Mouse (Mus musculus) intestine, embryonic 14.5 days (tissue): Measurements from ENCODE around the gene Wnk3. TPM values are rescaled to one million over a fixed set of nuclear protein-coding genes. Genes with fewer than 3 reads are reported as not detected.
A peak's percentile ranks its signal among the peaks of the same experiment; 100 is the strongest.

Source experiments
- ATAC-seq: fragments of 200-750 bp; cut with Nextera tagmentation; replicated peaks from 2 replicates; pipeline ENCODE4 v1.8.0; 2017; ENCODE audit warnings: low read depth, moderate number of reproducible peaks, moderate TSS enrichment, moderate library complexity; ENCODE audit not compliant: low FRiP score, low TSS enrichment
- DNase-seq: peaks from one replicate; pipeline ENCODE4 v3.0.0-alpha.2; 2018; ENCODE audit warnings: low spot score
- H3K27ac ChIP-seq: fragments of 300-500 bp; sonication (generic); 2 replicates; pipeline ENCODE4 v1.5.1; 2014; ENCODE audit warnings: low read depth, mild to moderate bottlenecking, control low read depth
- H3K27me3 ChIP-seq: fragments of 300-500 bp; sonication (generic); replicated peaks from 2 replicates; pipeline ENCODE4 v1.6.1; 2014; ENCODE audit warnings: low read length, control low read depth; ENCODE audit not compliant: control insufficient read depth, insufficient read depth
- H3K36me3 ChIP-seq: fragments of 300-500 bp; sonication (generic); 2 replicates; pipeline ENCODE4 v1.6.1; 2014; ENCODE audit warnings: low read length, control low read depth; ENCODE audit not compliant: control insufficient read depth, insufficient read depth
- H3K4me1 ChIP-seq: fragments of 300-500 bp; sonication (generic); replicated peaks from 2 replicates; pipeline ENCODE4 v1.6.1; 2014; ENCODE audit warnings: low read length, control low read depth, mixed read lengths; ENCODE audit not compliant: control insufficient read depth, insufficient read depth
- H3K4me2 ChIP-seq: fragments of 300-500 bp; sonication (generic); 2 replicates; pipeline ENCODE4 v1.6.1; 2014; ENCODE audit warnings: low read length
- H3K4me3 ChIP-seq: fragments of 300-500 bp; sonication (generic); 2 replicates; pipeline ENCODE4 v1.5.1; 2014; ENCODE audit warnings: low read depth, low read length, control low read depth, mixed read lengths
- H3K9ac ChIP-seq: fragments of 300-500 bp; sonication (generic); 2 replicates; pipeline ENCODE4 v1.6.1; 2014; ENCODE audit warnings: mild to moderate bottlenecking, low read length
- H3K9me3 ChIP-seq: fragments of 300-500 bp; sonication (generic); 2 replicates; pipeline ENCODE4 v1.6.1; 2016; ENCODE audit warnings: low read length, control low read depth; ENCODE audit not compliant: control insufficient read depth
- WGBS: fragments of 180-500 bp; shearing (Covaris S2); extraction: QIAGEN DNeasy Blood & Tissue Kit; methylation state at CpG from one replicate; pipeline ENCODE4 v1.1.7; 2014; 5-methylcytosine and 5-hydroxymethylcytosine counted together
- polyA plus RNA-seq: library from polyadenylated mRNA; unstranded; fragments of >200 nt; fragmentation: Nextera tagmentation; extraction: Ambion mirVana; gene quantifications from 2 replicates; pipeline ENCODE4 v1.2.1, GENCODE M21; 2014

The Wnk3 gene
- polyA plus RNA-seq, 1 experiment from 2014 or later = 2.5 TPM

GRCm38 (mm10) chrX:151337804-151338203 lies 139.9 kb downstream of the Wnk3 start:
- H3K4me2 ChIP-seq = no peak overlapping the region
- 0 out of 2 replicates have a peak, but pooled peaks cover 5% of the 10 kb centered on the region for H3K27me3 ChIP-seq
- no peaks in the 10 kb centered on the region for H3K36me3 ChIP-seq
- no peak overlapping the region for H3K9ac ChIP-seq
- no peak overlapping the region for H3K27ac ChIP-seq
- no peaks in the 10 kb centered on the region for H3K4me1 ChIP-seq
- no peak for ATAC-seq
- no peak overlapping the region for H3K4me3 ChIP-seq
- 72% methylated on average over 4 of the region's 4 CpGs for WGBS
- no peak for DNase-seq
- H3K9me3 ChIP-seq = no peaks in the 10 kb centered on the region

DNA sequence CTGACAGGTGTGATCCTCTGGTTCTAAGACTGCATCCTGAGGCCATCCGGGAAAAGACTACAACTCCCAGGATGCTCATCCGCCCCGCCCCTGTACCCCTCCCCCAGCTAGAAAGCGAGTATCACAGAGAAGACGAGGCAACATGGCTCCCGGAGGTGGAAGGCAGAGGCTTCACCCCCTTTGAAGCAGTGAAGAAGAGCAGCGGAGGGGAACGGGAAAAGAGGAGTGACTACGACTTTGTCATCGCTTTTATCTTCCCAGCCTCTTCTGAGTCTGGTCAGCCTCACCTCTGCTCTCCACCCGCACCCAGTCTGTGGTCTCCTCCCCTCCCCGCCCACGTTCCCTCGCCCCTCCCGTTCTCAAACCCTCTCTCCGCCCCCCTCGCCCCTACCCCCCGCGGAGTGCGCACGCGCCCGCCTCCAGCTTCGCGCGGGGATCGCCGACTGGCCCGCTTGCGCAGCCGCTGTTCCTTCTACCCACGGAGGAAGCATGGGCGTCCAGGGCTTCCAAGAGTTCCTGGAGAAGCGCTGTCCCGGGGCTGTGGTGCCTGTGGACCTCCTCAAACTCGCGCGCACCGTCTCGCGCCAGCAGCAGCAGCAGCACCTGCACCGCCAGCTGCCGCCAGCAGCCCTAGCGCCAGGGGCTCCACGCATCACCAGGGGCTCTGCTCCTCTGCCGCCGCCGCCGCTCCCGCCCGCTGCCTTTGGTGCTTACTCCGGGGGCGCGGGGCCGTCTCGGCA lies 146.1 kb downstream of the Wnk3 start, which contains the start of gene Fam120c:
Gene Fam120c, plus strand, starts transcription at position 415 of the 740 bp plus-strand sequence.
- H3K9ac ChIP-seq = peak within 1 kb of the TSS; percentile 52
- 0 out of 2 replicates have a peak, but pooled peaks cover 3% of the 10 kb centered on the region for H3K4me1 ChIP-seq
- no peaks in the 10 kb centered on the region for H3K9me3 ChIP-seq
- peak within 1 kb of the TSS; percentile 55 for H3K4me2 ChIP-seq
- H3K27ac ChIP-seq = peak within 1 kb of the TSS; percentile 54
- H3K36me3 ChIP-seq = no peaks in the 10 kb centered on the region
- peak within 1 kb of the TSS; percentile 54 for H3K4me3 ChIP-seq
- ATAC-seq = peak; percentile 93
- DNase-seq = peak; percentile 86
- 0 out of 2 replicates have a peak, but pooled peaks cover 5% of the 10 kb centered on the region for H3K27me3 ChIP-seq
- WGBS = 14% methylated on average over 52 of the region's 56 CpGs

GRCm38 (mm10) chrX:151344501-151344984 lies 146.7 kb downstream of the Wnk3 start:
- Histone ChIP-seq H3K9me3 (no peaks in the 10 kb centered on the region), H3K27ac (peak overlapping the region; percentile 54), H3K4me1 (0 out of 2 replicates have a peak, but pooled peaks cover 3% of the 10 kb centered on the region), H3K4me2 (peak overlapping the region; percentile 55), H3K36me3 (no peaks in the 10 kb centered on the region), H3K4me3 (peak overlapping the region; percentile 54), H3K9ac (peak overlapping the region; percentile 52), H3K27me3 (0 out of 2 replicates have a peak, but pooled peaks cover 5% of the 10 kb centered on the region)
- 17% methylated on average over 32 of the region's 33 CpGs for WGBS
- DNase-seq (no peak), ATAC-seq (peak; percentile 53)

- Histone ChIP-seq H3K9me3 (no peaks in the 10 kb centered on the region), H3K4me1 (0 out of 2 replicates have a peak, but pooled peaks cover 3% of the 10 kb centered on the region), H3K27ac (no peak overlapping the region), H3K27me3 (no peaks in the 10 kb centered on the region), H3K36me3 (no peaks in the 10 kb centered on the region), H3K4me3 (peak overlapping the region; percentile 54), H3K4me2 (peak overlapping the region; percentile 55), H3K9ac (no peak overlapping the region; the same call in 1 of the 2 replicates)
- ATAC-seq (no peak), DNase-seq (no peak)
- WGBS = 38% methylated on average over 11 of the region's 11 CpGs
Measured at GRCm38 (mm10) chrX:151345333-151346125, 147.7 kb downstream of the Wnk3 start.

DNA sequence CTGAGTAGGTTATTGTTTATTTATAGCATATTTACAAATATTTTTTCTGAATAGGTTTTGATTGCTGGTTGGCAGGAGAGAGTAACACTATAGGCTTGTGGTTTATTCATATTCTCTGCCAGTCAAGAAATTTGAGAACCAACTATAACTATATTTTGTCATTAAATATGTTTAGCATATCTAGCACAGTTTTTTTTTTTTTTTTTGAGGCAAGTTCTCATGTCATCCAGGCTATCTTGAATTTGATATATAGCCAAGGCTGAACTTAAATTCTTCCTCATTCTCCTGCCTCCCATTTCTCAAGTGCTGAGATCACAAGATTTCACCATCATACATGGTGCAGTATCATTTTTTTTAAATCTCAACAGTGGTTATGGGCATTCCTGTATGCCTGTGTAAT lies 149.4 kb downstream of the Wnk3 start:
- ATAC-seq (no peak), DNase-seq (no peak)
- Histone ChIP-seq H3K9ac (no peak overlapping the region), H3K4me3 (no peak overlapping the region), H3K4me2 (no peak overlapping the region), H3K36me3 (no peaks in the 10 kb centered on the region), H3K9me3 (no peaks in the 10 kb centered on the region), H3K27me3 (no peaks in the 10 kb centered on the region), H3K4me1 (0 out of 2 replicates have a peak, but pooled peaks cover 3% of the 10 kb centered on the region), H3K27ac (no peak overlapping the region)

DNA sequence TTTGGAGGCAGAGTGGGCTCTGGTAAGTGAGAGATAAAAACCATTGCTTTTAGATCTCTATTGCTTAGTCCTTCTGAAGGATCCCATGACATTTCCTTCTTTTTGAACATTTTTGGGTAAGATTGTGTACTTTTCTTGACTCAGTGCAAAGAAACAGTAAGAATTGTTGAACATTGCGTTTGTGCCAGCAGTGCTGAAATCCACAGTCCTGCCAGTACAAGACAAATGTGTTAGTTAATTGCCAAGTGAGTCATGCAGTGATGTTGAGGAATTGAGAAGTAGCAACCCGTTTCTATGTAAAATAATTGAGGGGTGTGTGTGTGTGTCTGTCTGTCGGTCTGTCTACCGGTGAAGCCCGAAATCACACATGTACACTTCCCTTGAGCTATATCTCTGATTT lies 151.4 kb downstream of the Wnk3 start:
- Histone ChIP-seq H3K27me3 (no peaks in the 10 kb centered on the region), H3K4me3 (no peak overlapping the region), H3K27ac (no peak overlapping the region), H3K9ac (no peak overlapping the region), H3K36me3 (no peaks in the 10 kb centered on the region), H3K4me1 (0 out of 2 replicates have a peak, but pooled peaks cover 3% of the 10 kb centered on the region), H3K4me2 (no peak overlapping the region), H3K9me3 (no peaks in the 10 kb centered on the region)
- no peak for DNase-seq
- WGBS = 92% methylated on average over 5 of the region's 5 CpGs
- ATAC-seq = no peak

Other genes starting within 250 kb of the Wnk3 start
- 29.4 and 30.4 TPM in 2 replicates for gene Gnl3l, start 180.8 kb upstream of the Wnk3 start, polyA plus RNA-seq
- 8.6 and 9.4 TPM in 2 replicates for gene Fgd1, start 151.9 kb upstream of the Wnk3 start, polyA plus RNA-seq
- 34.7 and 41.1 TPM in 2 replicates for gene Tsr2, start 101.5 kb upstream of the Wnk3 start, polyA plus RNA-seq
- gene Fam120c, start 146.1 kb downstream of the Wnk3 start, polyA plus RNA-seq = 4.1 and 4.2 TPM in 2 replicates